Mouse (Mus musculus) thymus, postnatal 25 days (tissue): ENCODE measurements at regions not wholly inside any gene's neighbourhood (a gene's known extent, or its start where the extent isn't known, plus 50 kb on each side); places are given as distances from the start of the nearest gene placed in this dataset.

Source experiments
- DNase-seq: peaks from one replicate; pipeline ENCODE4 v3.0.0; 2022

DNA sequence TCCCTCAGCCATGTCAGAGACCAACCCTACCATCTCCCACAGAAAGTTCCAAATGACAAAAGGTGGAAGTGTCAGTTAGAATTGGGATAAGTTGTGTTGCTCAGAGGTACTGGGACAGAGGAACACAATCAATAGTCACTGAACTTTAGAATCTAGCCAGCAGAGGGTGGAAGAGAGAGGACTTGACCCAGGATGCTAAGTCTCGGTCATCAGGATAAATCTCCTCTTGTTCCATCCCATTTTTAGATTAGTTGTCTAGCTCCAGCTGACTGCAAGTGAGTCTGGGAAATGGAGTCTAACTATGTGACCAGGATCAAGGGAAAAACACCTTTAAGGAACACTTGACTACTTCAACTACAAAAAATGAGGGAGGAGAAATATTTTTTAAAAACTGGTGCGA, 91.5 kb downstream of the Fam84b start:
- DNase-seq, result no peak

- DNase-seq, result peak; percentile 51
Observed at GRCm38 (mm10) chr15:60760015-60760437, 93.6 kb downstream of the Fam84b start.

DNA sequence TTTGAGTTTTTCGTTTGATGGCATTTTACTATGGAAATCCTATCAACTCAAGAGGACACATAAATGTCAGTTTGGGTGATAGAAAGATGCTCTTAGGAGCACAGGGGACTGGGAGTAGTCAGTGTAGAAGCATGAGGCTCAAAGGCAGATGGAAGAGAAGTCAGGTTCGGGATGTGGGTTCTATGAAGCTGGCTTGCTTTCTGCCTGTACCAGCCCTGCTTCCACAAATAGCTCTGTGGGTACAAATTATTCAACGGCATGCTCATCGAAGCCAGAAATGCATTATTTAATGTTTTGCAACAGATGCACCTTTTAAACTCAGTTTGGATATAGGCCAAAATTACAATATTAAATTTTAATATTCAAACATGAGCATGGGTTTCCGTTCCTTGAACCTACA, 99.3 kb downstream of the Fam84b start:
- DNase-seq, result no peak

DNA sequence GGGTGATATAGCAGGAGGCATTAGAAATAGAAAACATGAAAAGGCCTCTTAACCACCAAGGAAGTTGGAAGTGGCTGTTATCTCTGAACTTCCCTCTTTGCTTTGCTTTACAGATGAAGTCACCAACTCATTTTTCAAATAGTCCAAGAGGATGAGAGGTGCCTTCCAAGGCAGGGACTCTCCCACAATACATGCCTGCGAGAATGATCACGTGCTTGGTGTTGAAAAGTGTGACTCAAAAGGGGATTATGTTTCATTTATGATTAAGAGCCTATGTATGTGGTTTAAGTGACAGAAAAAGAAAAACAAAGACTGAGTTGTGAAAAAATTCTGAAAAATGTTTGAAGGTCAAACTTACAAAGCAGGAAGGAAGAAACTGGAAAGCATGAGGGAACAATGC, 114.0 kb downstream of the Fam84b start:
- DNase-seq, result no peak

- DNase-seq, result no peak
Observed at GRCm38 (mm10) chr15:60738258-60738657, 115.3 kb downstream of the Fam84b start.

DNA sequence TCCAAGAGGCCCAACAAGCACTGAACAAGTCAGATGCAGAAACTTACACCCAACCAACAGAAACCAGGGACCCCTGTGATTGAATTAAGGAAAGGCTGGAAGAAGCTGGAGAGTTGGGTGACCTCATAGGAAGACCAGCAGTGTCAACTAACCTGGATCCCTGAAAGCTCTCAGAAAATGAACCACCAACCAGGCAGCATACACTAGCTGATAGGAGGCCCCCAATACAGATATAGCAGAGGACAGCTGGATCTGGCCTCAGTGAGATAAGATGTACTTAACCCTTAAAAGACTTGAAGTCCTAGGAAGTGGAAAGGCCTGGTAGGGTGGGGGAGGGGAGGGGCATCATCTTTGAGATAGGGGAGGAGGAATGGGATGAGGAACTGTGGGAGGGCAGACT, 121.2 kb downstream of the Fam84b start:
- no peak for DNase-seq

GRCm38 (mm10) chr15:60728754-60729153, 124.8 kb downstream of the Fam84b start:
- DNase-seq, result no peak

DNA sequence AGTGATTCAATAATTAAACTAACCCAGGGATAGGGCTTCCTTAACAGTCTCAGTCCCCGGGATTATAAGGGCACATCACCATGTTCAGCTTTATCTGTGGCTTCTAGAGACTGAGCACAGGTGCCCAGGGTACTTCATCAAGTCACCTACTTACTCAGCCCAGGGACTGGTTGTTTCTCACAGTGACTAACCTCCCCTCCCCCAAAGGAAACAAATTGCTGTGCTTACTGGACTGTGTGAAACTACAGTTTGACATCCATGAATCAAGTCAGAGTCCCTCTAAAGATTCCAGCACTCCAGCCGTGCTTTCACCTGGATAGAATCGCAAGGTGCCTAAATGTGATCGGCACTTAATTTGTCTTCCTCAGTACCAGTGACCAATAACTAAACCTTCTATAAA, 125.2 kb downstream of the Fam84b start:
- no peak for DNase-seq

DNA sequence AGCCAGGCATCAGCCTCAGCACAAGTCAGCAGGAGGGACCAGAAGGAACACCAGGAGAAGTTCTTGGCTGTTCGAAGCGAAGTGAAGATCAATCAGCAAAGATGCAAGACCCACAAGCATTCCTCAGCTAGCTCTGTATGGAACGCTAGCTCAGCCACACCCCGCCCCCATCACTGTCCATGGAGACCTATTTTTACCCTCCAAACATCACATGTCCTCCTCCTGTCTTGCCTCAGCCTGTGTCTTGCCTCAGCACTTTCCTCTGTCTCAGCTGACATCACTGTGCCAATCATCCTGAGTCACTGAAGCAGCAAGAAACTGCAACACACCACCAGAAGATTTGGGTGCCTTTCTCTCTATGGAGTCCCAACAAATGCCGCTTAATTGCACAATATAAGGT, 134.2 kb downstream of the Fam84b start:
- DNase-seq, result no peak

- DNase-seq, result no peak
Observed at GRCm38 (mm10) chr15:60708678-60709077, 144.9 kb downstream of the Fam84b start.

DNA sequence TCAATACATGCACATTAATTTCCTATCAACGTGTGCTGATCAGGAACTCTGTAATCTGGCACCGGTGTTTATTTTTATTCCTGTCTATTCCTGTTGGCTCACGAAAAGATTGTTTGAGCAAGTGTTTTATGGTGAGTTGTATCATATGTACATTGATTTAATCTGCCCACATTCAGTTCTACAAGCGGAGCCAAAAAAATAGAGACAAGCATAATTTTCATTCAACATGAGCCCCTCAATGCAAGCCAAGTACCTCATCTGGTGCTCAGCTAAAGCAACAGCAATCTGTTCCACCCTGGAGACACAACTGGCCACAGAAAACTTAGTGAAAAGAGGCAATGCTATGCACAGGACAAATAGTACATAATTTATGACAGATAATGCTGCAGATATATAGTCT, 147.6 kb downstream of the Fam84b start:
- no peak for DNase-seq

DNA sequence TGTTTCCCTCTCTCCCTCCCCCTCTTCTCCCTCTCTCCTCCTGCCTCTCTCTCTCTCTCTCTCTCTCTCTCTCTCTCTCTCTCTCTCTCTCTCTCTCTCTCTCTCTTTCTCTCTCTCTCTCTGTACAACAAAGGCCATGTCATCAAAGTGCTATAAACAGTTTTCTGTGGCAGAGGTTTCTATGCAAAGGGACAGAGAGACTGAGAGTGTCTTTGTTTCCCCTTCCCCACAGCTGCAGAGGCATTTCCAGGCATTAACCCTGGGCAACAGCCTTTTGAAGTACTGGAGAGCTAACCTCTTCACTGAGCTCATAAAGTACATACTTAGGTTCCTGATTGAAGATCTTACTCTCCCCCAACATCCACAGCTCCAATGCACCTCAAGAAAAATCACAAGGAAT, 152.3 kb downstream of the Fam84b start:
- DNase-seq, result no peak

- DNase-seq, result no peak
Observed at GRCm38 (mm10) chr15:60694746-60695145, 158.8 kb downstream of the Fam84b start.

GRCm38 (mm10) chr15:60693751-60694500, 159.7 kb downstream of the Fam84b start:
- peak; percentile 60 for DNase-seq

DNA sequence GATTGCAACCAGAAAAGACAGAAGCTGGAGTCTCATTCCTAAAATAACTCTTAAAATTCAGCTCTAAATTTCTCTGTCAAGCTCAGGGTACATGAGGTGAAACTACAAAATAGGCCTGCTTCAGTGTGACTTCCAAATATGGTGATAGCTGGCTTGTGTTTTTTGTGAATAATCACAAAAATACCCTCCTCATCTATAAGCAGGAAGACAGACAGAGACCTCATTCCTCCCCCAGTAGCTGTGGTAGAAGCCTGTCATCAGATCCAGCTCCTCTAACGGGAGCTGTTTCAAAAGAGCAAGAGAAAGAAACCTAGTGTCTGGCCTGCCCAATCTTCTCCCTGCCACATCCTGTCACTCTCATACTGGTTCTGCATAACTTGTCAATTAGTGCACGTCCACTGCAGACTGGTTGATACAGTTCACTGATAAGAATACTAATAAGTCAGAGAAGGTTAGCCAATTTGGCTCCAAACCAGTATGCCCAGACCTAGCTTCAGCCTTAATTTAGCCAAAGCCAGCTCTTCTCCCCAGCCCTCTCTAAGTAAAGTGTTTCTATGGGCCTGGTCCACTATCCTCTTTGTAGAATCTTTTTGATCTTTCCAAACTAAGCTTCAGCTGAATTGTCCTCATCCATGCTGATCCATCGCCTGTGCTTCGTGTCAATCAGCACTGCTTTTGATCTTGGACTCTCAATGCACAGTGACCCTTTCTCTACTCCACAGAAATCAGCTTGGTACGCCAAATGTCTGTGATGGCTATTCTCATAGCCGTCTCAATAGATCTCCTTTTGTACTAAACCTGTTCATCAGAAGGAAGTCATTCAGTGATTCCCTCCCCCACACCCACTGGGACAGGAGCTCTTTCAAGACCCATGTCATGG, 160.6 kb downstream of the Fam84b start:
- no peak for DNase-seq

DNA sequence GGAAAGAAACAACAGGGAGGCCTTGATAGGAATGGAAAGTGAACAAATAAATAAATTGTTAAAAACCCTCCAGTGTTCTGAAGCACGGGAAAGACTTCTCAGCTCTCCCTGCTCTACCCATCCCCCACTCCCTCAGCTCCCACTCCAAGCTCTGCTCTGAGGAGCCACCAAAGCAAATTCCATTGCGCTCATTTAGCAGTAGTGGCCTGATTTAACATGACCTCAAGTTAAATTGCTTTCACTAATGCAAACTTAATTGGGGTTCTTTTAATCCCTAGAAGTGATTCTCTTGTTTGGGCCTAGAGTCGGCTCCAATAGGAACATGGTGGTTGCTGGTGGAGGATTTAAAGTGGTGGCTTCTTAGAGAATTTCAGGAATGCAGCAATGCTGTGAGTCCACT, 161.4 kb downstream of the Fam84b start:
- DNase-seq, result no peak

DNA sequence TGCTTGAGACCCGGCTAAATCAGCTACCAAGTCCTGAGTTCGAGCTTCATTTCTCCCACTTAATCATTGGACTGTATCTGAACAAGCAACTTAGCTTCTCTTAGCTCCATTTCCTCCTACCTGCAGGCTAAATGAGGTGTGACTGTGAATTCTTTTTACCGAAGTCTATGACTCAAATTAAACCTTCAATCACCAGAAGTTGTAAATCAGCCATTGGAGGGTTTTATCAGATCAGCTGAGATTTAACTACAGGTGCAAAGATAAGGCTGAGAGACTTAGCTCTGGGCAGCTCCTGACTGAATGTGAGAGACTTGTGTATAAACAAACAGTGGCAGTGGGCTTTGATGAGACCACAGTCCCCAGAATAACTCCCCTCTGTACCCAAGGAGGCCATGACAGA, 176.2 kb downstream of the Fam84b start:
- DNase-seq, result no peak

DNA sequence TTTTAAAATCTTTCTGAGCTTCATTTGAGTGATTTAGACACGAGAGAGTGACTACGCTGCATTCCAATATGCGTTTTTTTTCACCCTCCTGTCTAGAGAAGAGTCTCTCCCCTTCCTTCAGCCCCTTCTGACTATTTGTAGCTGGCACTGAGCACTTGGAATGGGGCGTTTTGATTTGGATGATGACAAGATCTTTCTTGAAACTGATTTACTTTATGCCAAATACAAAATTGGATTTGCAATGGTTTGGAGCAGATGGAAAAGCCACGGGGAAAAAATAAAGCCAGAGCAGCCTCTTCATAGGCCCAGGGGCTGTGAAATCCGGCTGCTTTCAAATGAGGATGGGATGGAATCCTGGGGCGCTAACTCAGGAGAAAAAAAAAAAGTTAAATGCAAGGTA, 196.0 kb downstream of the Fam84b start:
- no peak for DNase-seq

GRCm38 (mm10) chr15:60655113-60655512, 198.5 kb downstream of the Fam84b start:
- DNase-seq, result no peak

DNA sequence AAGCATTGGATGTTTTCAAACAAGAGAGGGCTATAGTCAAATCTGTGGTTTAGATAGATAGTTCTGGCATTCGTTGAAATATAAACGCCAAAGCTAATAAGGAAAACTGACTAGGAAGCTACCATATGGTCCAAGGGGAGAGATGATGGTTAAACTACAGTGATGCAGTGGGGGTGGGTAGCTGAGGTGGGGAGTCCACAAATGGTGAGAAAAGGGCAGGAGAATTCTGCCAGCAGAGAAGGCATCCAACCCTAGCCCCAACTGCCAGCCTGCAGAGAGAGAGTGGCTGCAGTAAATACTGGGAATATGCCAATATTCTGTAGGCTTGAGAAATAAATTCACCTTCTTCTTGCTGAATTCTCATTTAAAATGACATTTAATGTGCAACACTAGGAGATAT, 204.3 kb downstream of the Fam84b start:
- DNase-seq, result no peak

GRCm38 (mm10) chr15:60641770-60642169, 211.8 kb downstream of the Fam84b start:
- DNase-seq, result no peak

- no peak for DNase-seq
Observed at GRCm38 (mm10) chr15:60633457-60633850, 220.1 kb downstream of the Fam84b start.

- DNase-seq, result no peak
Observed at GRCm38 (mm10) chr15:60632789-60633456, 220.7 kb downstream of the Fam84b start.
